Mouse (Mus musculus) bone marrow macrophage, adult 2 months (primary cell): ENCODE data around the gene Chaf1a.

Experiments used
- CTCF ChIP-seq: IDR thresholded peaks from 2 replicates; pipeline ENCODE4 v1.5.1; 2012; ENCODE audit warnings: low read depth, mild to moderate bottlenecking, low read length, moderate library complexity
- POLR2A ChIP-seq: IDR thresholded peaks from 2 replicates; pipeline ENCODE4 v1.6.1; 2012; ENCODE audit warnings: mild to moderate bottlenecking, low read depth, low read length, borderline replicate concordance

GRCm38 (mm10) chr17:56010681-56011080 lies 29.6 kb upstream of the Chaf1a start:
- TF ChIP-seq POLR2A (no peak), CTCF (peak; percentile 91)
